Mouse (Mus musculus): ENCODE results near the gene Gm10309.

DNA sequence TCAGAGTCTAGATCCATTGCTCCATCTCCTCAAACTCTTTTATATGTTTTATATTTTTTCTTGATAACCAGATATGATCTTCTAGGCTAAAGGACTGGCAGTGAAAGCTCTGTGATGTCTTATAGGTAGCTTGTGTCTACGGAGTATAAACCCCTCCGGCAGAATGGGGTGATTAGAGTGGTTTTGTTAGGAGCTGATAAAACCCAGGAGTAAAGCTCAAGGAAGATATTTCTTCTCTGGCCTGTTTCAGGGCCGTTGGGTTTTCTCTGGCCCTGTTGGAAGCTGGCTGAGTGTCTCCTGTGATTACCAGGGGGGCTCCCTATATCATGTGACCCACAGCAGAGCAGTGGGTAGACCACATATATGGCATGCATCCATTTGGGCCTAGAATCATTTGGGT is 17.6 kb downstream of the Gm10309 start:
- no peak for TF ChIP-seq CTCF (IDR thresholded peaks at IDR 0.05; ENCODE audit: control insufficient read depth, insufficient read depth, insufficient replicate concordance, low read depth, low read length)
- TF ChIP-seq POLR2A (IDR thresholded peaks at IDR 0.05; ENCODE audit: control insufficient read depth, low read depth, low read length) = no peak

All from testis, adult 2 months (tissue).